Mouse (Mus musculus) R1 (cell line): ENCODE results near the gene Crim1.
A peak's percentile ranks its signal among the peaks of the same experiment; 100 is the strongest.

Experiments used
- DNase-seq: peaks from one replicate; pipeline ENCODE4 v3.0.0-alpha.2; 2018; ENCODE audit warnings: low read depth, low spot score

The Crim1 gene

DNA sequence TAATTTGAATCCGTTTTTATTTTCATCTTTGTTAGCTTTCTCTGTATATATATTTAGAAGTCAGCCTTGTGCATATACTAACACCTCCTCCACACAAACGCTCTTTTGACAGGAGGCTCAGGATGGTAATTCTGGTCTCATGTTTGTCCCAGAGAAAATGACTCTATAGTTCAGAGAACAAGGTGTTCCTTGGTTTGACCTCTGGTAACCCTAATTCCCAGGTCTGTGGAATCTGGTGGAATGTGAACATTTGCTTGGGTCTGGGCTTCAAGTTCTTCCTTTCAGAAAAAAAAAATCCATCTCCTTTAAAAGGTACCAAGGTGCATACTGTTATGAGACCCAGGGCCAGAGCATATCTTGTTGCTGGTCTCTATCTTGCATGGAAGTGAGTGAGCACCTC is 9.6 kb downstream of the Crim1 start:
- DNase-seq = no peak

DNA sequence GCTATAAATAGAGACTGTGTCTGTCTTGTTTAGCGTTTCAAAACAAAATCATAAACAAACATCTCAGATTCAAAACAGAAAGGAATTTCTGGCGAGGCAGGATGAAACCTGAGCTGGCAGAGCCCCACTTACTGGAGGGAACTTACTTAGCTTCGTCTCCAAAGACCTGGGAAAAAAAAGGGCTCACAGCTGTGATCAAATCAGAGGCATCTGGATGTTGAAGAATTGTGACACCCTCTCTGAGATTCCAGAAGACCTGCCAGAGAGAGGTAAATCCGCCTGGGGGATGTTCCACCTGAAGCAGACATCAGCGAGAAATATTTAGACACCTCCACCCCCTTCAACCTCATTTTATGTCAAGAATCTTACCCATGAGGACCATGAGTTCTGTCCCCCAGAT is 11.8 kb downstream of the Crim1 start:
- DNase-seq = no peak

DNA sequence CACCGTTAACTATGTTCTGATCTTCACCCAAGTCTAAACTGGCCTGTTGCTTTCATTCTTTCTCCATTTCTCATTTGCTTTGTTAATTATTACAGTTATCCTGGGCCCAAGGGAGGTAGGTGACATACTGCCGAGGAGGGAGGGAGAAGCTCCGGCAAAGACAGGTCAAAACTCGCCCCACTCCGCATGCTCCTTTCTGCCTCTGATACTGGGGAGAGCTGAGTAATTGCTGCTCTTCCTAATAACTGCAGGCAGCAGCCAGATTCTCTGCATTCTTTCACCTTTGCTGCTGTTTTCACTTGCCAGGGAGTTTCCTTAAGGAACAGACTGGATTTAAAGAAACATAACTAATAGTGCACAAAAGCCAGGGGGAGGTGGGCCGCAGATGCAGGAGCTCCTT is 13.1 kb downstream of the Crim1 start:
- no peak for DNase-seq

DNA sequence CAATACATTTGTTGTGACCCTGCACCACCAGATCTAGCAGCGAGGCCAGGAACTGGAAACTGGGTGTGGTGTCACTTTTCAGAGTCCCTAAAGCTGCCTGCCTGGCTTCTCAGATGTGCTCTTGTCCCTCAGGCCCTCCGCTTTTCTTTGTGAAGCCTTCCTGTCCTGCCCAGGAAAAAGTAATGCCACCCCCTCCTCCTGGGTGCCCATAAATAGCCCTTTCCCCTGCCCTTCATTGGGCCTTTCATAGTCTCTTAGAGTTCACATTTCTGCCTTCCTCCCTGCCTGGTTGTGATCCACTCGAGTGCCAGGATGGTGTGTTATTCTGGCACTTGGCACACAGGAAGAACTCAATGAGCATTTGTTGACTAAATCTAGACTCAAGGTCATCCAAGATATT is 16.5 kb downstream of the Crim1 start:
- no peak for DNase-seq

DNA sequence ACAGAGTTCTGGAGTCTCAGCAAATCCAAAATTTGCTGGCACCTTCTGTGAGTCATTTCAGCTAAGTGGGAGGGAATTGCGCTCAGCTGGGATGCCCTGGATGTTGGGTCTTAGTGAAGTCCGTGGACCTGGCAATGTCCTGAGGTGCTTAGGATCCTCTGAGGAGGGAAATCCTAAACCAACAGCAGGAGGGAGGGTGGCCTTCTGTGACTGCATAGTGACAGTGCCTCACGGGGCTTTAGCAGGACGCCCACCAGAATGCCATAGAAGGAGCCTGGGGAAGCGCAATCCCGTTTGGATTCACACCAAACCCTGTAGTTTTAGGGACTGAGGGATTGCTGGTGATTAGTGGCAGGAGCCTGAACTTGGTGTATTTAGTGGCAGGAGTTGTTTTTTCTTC is 17.4 kb downstream of the Crim1 start:
- DNase-seq = no peak

DNA sequence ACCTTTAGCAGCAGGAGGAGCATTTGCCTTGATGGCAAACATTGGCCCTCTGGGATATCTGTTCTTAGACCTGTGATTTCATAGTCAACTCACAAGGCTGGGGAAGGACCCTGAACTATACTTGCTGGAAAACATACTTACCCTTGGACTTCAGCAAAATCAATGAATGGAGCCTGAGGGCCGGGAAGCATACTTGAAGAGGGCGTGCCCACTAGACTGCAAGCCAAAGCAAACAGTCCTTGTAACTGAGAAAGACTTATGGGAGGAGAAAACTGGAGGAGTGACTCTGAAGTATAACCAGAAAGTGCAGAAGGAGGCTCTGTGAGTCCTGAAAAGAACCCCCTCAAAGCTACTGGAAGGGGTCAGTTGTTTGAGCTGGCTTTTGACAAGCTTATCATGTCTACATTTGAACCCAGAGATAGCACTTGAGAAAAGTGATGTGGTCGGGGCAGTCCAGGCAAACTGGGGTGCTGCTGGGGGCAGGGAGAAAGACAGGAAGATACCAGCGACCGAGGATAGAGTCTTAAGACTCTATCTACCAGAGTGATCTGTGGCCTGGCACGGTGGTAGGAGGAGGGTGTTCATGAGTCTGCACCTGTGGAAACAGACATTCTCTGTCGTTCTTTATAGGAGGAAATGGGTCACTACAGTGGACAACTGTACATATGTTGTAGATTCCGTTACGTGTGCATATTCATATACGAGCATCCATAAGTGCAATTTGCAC is 18.6 kb downstream of the Crim1 start:
- peak; percentile 25 for DNase-seq

DNA sequence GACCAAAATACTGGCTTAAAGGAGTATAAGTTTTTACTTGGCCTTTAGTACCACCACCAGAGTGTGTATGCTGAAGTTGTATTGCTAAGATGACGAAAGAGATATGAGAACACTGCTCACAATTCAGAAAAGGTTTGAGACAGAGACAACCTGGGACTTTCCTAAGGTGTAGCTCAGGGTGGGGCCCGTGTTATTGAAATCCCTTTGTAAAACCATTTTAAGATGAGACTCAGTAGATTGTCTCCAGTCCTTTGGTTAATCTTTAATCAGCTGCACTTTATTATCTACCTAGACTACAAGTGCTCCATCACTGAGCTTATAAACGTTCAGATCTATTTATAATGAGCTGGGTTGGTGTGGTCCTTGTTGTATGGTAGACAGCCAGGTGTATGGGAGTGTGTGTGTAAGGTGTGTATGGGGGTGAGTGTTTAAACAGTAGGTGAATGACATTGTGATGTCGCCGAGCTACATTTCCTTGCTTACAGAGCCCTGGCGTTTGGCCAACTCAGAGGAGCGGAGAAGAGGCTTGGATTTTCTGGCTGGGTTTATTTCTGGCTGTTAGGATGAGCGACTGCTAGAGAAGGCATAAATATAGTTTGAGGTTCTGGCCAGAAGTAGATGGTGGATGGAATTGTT is 21.1 kb downstream of the Crim1 start:
- DNase-seq = no peak

DNA sequence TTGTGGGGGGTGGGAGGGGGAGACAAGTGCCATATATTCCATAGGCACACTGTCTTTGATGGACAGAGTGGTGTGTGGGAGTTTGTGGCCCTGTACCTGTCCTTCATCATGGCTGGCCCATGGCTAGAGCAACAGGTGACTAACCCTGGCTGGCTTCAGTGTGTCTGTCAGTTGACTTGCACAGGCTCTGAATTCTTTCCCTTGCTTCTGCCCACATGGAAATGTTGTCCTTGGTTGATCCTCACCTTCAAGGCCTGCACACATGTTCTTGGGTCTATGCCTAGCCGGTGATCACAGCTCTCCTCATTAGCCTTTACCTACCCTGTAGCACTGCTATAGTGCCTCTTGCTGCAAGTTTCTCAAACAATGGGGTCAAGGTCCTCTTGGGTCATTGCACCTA is 21.8 kb downstream of the Crim1 start:
- no peak for DNase-seq

DNA sequence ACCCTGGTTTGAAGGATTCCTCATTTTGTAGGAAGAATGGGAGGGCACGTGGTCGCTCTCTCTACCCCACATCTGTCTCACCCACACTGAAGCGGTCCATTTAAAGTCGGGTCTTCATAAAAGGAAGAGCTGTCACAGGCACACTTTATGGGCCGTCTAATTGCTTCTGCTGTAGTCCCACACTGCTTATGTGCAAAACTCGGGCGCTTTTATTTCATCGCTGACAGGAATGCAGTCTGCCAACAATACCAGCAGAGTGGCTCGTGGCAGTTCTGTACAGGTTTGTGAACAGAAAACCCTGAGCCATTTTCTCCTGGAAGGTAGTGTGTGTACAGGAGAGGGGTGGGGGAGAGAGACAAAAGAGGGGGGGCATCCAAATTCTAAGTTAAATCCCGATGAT is 23.9 kb downstream of the Crim1 start:
- DNase-seq = no peak

DNA sequence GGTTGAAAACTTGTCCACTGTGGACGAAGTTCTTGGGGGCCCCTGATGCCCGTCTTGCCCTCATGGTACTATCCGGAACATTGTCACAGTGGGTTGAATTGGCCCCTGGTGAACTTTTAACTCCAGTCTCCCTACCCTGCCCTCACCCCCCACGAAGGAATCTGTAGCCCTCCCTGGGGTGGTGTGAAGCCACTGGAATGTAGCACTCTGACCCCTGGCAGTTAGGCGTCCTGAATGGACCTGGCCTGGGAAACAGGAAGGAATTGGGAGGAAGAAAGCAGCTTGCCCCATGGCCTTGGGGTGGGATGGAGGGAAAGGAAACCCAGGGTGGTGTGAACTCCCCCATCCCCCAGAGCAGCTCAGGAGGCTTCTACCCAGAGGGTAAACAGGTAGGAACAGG is 25.5 kb downstream of the Crim1 start:
- DNase-seq = no peak

DNA sequence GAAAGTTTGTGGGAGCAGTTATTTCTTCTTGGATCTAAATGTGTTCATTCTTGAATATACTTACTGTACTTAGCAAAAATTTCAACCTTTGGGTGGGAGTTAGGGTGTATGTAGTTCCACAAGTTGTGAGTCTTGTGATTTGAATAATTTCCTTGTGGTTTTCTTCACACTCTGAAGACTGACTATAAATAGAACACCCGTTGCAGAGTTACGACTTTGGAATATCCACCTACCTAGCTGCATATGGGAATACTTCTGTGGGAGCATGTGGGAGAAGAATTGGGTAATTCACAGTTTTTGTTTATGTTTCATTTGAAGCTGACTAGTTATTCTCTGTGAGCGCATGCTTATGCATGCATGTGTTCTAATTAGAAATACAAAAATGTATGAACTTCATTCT is 27.2 kb downstream of the Crim1 start:
- DNase-seq = no peak

DNA sequence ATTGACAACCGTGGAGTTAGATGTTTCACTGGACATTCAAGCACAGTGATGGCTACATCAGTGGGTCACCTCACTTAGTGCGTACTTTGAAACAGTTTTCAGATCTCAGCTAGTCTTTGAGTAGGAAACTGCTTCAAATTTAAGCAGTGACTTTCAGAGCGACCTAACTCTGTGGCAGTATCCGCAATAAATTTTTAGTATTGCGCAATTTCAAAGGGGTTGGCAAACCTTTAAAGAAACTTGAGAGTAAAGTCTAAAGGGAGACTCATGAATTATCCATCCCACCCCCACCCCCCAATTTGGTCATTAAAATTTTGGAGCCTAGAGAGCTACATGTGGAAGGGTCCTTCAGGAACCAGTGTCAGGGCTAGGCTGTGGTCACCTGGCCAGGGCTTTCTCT is 31.5 kb downstream of the Crim1 start:
- DNase-seq = no peak

DNA sequence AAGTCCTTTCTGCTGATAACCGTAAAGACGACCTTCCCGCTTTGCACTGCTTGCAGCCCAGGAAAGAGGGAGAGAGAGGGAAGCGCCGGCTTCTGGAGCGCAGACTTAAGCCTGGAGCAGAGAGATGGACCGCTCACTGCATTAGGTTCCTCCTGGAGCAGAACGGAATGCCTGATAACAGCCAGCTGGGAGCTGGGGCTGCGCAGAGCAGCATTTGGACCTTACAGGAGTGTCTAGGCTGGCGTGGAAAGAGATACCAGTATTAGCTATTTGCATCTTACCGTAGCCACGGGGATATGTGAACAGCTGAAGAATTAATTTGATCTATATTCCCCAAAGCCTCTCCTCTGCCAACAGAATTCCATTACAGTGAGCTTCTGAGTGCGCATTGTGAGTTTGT is 32.7 kb downstream of the Crim1 start:
- DNase-seq = peak; percentile 21

DNA sequence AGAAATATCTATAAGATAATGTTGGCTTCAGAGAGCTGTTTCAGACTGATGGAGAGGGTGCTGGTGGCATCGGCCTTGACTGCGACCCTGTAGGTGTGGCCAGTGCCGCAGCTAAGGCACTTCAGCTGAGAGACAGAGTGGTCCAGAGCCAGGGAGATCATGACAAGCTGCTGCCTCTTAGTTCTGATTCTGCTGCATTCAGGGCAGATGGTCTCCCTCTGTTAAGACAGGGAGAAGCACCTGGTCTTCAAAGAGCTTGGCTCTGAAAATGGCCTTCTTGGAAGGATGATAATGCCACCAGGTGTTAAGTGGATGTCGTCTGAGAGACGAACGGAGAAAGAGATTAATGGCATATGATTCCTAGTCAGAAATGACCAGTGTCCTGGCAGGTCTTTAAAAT is 33.8 kb downstream of the Crim1 start:
- no peak for DNase-seq

DNA sequence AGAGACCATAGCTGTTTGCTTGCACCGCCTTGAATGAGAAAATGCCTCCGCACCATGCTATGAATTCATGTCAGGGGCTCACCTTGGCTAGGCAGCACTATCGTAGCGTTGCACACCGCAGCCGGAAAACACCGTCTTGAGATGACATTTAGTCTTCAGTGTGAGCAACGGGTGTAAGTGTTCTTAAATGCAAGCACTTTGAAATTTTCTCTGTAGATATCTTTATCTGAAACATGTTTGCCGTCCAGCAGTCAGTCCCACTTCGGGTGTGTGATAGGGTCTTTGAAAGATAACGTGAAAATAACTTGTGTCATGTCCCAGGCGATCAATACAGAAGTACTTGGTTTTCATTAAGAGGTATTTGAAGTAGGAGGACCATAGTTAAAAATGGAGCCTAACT is 36.1 kb downstream of the Crim1 start:
- no peak for DNase-seq

DNA sequence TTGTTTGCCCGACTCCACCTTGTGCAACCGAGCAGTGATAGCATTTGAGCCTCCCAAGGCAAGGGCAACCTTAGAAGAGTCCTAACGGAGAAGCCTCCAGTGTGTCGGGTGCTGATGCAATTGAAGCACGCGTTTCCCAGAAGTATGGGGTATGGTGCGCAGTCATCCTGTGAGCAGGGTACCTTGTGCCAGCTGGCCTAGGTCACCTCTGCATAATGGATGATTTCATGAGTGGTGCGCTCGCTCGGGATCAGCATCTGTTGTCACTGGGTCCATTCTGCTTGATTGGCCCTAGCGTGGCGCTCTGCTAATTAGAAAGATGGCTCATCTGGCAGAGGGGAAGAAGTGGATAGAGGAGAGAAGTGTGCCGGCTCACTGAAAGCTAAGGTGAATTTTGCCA is 37.9 kb downstream of the Crim1 start:
- DNase-seq = no peak

DNA sequence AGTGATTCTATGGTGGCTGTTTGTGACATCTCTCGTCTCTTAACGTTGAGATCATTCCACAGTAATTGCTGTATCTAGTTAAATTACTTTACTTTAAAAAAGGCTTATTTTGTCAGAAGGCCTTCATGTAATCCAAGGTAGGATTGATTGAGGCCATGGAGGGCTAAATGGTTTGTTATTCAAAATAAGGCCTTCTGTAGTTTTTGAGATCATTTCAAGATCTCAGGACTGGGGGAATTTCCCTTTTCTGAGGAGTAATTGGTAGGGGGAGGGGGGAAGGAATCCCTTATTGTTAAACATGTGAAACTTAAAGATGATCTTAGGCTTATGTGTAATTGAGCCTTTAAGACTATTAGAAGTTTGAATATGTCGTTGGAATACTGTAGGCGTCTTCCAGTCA is 40.1 kb downstream of the Crim1 start:
- no peak for DNase-seq

DNA sequence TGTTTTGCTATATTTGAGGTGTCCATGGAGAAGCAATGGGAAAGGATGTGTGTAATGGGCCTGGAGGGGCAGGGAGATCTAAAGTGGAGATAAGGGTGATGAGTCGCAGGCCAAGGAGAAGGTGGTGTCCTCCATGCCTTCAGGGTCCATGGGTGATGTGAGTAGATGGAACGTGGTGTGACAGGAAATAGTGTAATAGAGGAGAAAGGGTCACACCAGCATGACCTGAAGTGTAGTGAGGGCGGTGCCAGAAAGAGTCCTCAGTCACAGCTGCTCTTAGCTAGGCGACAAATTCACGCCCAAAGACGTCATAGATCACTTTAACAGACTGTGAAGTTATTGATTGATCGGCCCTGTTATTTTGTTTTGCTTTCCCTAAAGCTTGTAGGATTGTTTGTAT is 41.2 kb downstream of the Crim1 start:
- no peak for DNase-seq

DNA sequence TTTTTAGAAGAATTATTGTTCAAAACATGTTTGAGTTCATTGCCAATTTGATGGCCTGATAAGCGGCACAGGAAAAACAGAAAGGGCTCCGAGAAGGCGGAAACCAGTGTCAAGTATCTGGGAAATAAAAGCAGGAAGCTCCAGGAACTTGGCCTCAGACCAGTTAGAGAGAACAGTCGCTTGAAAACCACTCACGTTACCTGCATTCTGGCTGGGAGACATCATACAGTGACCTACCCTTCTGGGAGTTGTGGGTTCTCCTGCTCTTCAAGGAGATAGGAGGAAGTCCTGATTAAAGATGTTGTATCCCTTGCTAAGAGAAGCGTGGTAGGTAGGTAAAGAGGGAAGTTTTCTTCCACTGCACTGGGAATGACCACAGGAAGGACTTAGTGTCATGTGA is 44.7 kb downstream of the Crim1 start:
- DNase-seq = no peak

DNA sequence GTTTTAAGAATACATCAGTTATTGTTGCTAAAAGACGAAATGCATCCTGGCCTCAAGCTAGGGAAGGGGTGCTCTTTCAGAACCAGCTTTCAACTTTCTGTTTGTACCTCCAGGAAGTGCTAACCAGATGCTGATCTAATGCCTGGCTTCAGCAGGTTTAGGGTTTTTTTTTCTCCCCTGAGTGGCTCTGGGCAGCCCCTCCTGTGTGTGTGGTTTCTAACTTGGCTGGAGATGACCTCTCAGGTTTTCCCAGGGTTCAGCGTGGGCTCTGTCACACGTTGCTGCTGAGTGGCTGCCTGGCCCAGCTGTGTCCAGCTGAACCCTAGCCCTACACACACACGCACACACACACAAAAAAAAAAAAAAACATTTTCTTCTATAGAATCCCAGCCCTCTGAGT is 45.4 kb downstream of the Crim1 start:
- DNase-seq = no peak

DNA sequence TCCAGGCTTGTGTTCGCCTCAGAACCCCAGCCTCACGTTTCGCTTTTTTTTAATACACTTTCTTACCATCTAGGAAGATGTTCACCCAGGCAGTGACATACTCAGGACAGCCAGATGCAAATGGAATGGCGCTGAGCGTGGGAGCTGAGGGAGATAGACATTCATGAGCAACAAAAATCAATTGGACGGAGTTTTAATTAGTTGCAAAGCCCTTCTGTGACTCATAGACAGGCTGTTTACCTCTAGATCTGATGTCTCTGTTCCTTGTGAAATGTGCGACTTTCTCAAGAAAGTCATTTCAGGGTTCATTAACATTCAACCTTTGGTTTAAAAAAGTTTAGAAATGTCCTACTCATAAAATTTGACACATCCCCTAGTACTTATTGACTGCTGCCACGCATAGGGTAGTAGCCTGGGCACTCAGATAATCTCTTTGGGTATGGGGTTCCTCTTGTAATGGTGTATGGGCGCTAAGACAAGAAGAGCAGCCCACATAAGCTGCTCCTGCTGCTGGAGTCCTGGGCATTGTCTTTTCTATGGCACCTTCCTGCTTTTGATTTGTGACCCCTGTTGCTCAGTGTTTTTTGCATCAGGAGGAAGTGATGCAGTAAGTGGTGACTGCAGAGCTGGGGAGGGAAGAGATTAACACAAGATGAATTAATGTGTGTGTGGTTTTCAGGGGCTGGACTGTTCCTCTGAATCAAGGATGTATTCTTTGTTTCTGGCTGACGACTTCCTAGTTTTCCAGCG is 46.8 kb downstream of the Crim1 start:
- peak; percentile 9 for DNase-seq

DNA sequence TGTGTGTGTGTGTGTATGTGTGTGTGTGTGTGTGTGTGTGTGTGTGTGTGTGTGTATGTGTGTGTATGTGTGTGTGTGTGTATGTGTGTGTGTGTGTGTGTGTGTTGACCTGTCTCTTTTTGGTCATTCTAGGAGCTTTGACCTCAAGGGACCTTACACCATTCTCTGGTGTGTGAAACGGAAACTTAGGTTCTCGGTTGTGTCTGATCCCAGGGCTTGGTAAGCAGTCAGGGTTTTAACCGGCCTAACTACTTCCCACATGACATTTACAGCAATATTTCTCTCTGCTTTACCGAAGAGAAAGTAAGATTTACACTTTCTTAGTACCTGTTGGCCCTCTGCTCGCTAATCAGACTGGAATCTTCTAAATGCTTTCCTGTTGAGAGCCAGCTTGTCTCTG is 48.1 kb downstream of the Crim1 start:
- DNase-seq = no peak

DNA sequence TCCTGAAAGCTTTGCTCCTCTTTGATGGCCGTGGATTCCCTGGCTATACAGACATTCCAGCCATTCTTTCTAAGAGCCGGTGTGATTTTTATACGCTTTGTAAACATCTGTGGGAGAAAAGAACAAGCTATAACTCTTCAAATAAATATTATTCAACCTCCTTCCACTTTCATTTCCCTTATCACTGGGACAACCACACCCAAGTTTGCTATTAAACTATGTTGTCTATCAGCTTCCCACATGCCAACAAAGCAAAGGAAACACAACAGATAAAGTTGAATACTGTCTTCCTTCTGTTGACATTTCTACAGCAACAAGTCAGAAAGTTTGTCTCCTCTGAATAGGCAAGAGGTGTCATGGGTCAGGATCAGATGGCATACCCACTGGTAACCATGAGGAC is 48.9 kb downstream of the Crim1 start:
- no peak for DNase-seq
